Mouse (Mus musculus) common myeloid progenitor, adult 5-6 weeks (primary cell): ENCODE measurements at regions not wholly inside any gene's neighbourhood (a gene's known extent, or its start where the extent isn't known, plus 50 kb on each side); places are given as distances from the start of the nearest gene placed in this dataset.
A peak's percentile ranks its signal among the peaks of the same experiment; 100 is the strongest.

Experiments used
- ATAC-seq: replicated peaks from 2 replicates; pipeline ENCODE4 v1.8.0; 2016; ENCODE audit warnings: low read depth, mild to moderate bottlenecking, moderate TSS enrichment, inconsistent platforms; ENCODE audit not compliant: poor library complexity, severe bottlenecking

DNA sequence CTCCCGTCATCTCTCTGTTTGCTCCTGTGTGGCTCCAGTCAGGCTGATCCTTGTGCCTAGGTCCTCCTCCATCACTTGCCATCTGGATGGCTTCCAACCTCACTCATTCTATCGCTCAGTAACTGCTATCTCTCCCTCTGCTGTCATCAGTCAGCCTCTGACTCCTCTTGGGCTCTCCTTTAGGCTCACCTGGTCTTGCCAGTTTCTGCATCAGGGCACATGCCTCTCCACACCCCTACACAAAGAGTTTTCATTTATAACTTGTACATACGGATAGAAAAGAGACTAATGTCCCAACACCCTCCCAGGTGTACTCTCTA lies 2664.7 kb upstream of the Lrrc6 start:
- ATAC-seq: no peak; the same call in 1 of the 2 replicates

DNA sequence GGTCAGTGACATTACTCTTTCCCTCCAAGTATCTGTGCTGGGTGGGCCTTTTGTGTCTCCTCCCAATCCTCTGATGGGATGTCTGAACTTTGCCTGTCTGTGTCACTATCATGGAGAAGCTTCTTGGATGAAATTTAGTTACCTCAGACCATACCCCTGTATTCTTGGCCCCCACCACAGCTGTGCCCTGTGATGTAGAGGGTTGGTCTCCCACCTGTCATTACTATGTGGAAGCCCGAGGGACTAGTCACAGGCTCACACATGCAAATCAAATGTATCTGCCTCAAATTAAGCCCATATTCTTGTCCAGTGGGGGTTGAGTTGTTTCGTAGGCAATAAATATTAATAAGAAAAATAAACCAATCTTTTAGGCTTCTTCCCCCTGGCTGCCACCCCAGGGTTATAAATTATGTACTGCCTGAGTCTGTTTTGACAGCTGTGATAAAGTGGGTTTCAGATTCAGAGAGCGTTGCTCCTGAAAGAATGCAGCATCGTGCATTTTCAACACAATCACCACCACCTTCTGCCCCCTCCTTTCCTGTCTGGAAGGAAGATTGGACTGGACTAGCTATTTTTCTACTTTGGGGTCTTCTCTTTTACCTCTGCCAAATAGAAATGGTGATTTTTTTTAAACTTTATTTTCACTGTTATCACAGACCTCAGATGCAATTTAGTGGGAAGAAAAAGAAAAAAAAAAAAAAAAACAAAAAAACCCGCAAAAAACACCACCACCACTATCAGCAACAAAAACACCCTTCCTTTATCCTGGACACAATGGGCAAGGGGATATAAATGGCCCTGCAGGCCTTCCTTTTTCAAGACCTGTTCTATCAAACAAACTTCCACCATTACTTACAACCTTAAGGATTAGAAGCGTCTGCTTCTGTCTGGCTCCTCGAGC lies 2664.1 kb upstream of the Lrrc6 start:
- ATAC-seq: peak; percentile 80

DNA sequence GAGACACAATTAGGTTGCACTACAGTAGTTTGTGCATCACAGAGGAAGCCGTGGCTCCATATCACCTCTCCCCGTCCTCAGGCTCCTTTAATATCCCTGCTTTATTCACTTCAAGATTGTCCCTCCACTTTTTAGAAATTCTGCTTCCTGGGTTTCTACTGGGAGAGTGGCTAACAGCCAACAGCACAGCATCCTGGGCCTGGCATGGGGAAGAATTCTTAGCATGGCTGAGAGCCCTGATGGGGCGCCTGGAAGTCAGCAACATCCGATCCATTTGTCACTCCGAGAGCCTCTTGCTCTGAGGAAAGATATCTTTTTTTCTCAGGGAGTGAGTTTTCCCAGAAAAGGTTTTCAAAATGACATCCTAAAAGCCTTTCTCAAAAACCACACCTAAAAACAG lies 2660.3 kb upstream of the Lrrc6 start:
- no peak for ATAC-seq

DNA sequence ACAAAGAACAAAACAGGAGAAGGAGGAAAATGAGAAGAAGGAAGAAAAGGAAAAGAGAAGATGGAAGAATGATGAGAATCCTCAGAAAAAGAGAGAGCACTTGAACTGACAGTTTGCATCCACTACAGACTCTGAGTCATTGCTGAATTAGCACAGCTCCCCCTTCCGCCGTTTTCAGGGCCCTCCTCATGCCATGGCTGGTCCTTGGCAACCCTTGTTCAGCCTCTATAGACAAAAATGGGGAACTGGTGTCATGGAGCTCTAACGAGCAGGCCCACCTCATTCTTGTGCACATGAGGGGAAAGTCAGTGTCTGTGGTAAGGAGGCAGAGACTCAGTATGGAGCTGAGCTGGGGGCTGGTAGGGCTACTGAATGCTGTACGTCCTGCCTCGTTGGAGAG lies 2657.4 kb upstream of the Lrrc6 start:
- peak; percentile 73; the same call in 1 of the 2 replicates for ATAC-seq
